Mouse (Mus musculus) fibroblast of lung, adult 2 months (primary cell): ENCODE measurements at regions not wholly inside any gene's neighbourhood (a gene's known extent, or its start where the extent isn't known, plus 50 kb on each side); places are given as distances from the start of the nearest gene placed in this dataset.

Source experiments
- DNase-seq: peaks from one replicate; pipeline ENCODE4 v3.0.0-alpha.2; 2011; ENCODE audit warnings: low read depth

DNA sequence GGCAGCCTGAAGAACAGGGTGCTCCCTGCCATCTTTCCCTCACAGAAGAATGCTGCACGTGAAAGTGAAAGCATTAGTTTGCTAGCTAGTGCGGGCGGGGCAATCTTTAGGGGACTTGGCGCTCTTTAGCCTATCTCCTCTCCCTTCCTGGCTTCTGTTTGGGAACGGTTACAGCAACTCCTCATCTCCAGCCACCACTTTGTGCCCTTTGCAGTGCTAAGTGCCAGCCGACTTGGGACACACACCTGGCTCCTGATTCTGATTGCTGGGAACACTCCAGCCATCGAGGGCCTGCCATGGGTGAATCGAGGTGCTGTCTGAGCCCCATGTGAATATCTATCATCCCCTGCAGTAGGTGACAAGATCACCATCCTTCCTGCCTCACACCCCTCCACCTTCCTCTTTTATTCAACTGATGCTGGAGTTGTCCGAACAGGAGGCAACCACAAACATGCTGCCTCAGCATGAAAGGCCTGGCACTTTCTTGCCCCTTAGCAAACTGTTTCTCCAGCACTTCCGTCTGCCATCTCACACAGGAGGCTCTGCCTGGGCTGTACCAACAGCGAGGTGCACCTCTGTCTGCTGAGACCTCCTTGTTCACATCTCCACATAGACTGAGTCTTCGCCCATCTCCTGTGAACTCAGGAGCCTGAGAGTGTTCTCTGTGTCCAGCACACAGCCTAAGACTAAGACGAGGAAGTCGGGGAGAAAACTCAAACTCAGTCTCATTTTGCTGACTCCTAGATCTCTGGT, 66.2 kb upstream of the Glrp1 start:
- DNase-seq: no peak

GRCm38 (mm10) chr1:88575291-88575690, 65.4 kb upstream of the Glrp1 start:
- DNase-seq: no peak

DNA sequence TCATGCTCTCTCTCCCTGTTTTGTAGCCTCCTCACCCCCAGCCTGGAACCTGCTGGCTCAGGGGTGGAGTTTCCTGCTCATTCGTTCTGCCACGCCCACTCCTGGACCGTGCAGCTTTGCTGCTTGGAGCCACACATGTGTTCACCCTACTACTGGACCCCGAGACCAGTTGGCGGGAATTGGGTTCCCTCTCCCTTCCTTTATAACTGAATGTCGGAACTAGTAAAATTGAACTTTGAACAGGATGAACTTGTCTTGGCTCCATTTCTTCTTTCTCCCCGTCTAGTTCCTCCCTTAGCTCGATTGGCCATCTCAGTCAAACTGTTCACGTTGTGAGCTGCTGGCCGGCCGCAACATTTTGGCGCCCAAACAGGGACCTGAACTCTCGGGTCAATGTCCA, 62.3 kb upstream of the Glrp1 start:
- no peak for DNase-seq

DNA sequence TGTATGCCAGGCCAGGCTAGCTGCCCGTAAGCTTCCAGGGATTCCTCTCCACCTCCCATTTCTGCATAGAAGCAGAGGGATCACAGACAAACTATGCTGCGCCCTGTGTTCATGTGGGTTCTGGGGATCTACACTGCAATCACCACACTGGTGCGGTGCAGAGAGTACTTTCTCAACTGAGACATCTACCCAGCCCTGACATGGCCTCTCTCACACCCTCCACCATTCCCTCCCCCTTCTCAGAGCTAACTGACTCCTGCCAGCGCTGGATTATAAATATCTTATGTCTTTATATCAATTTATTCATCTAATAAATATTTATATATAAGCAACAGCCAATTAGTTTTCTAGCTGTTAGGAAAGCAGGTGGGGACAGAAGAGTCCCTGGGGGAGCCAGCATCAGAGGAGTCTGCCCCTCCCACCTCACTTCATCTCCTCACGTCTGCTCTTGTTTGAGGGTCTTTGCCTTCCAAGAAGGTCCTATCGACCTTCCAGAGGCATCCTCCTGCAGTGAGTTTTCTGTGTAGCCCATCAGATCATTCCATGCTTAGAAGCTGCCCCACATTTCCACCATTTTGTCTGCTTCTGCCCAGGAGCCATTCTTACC, 58.7 kb upstream of the Glrp1 start:
- no peak for DNase-seq

- DNase-seq: no peak
Measured at GRCm38 (mm10) chr1:88567198-88567597, 57.3 kb upstream of the Glrp1 start.

DNA sequence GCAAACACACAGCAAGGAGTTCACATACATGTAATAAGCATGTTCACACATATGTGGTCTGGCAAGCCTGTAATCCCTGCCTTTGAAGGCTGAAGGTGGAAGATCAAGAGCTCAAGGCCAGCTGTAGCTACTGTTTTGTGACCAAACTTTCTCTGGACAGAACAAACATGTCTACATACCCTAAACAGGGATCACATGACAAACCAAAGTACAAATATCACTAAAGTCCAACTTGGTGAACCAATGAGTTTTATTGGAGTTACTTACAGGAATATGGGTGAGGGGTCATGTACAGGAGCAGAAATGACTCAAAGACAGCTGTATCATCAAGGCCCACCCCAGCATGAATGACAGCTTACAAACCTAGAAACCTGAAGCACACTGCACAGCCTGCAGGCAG, 56.6 kb upstream of the Glrp1 start:
- no peak for DNase-seq

DNA sequence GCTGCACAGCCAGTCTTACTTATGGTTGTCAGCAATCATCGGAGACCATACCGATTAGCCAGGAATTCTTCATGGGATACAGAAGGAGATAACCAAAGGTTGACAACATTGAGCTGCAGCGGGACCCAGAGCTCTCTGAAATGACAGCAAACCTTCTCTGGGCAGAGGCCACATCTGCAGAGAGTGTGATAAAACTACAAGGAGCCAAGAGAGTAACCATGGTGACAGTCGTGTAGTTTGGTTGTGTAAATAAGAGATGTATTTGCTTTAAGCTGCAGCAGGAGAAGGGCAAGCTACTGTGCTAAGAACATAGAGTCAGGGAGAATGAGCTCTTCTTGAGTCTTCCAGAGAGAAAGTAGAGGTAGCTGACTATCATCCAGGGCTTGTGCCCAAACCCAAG, 55.0 kb upstream of the Glrp1 start:
- DNase-seq: no peak

DNA sequence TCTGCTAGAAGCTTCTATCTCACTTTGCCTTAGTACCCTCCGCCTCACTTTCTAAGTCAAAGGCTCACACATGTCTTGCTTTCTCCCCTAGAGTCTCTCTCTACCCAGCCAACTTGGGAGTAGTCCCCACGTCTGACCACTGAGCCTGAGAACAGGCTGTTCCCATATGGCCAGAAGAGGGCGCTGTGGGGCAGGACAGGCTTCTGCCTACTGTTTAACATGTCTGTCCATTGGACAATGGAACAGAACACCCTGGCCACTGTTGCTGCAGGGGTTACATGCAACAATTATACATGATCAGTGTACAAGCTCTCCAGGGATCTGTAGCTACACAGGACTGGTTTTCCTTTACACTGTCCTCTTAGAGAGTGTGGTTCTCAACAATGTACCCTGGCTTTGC, 52.5 kb upstream of the Glrp1 start:
- no peak for DNase-seq

- DNase-seq: peak; percentile 85
Measured at GRCm38 (mm10) chr1:88560771-88561170, 50.9 kb upstream of the Glrp1 start.
